Mouse (Mus musculus): Measurements from ENCODE around the gene Sfmbt2. TPM values are rescaled to one million over a fixed set of nuclear protein-coding genes. Genes with fewer than 3 reads are reported as not detected.

The Sfmbt2 gene
- total and polyA plus RNA-seq, 3 experiments: 25.0 to 79.8 (median 26.8) TPM

DNA sequence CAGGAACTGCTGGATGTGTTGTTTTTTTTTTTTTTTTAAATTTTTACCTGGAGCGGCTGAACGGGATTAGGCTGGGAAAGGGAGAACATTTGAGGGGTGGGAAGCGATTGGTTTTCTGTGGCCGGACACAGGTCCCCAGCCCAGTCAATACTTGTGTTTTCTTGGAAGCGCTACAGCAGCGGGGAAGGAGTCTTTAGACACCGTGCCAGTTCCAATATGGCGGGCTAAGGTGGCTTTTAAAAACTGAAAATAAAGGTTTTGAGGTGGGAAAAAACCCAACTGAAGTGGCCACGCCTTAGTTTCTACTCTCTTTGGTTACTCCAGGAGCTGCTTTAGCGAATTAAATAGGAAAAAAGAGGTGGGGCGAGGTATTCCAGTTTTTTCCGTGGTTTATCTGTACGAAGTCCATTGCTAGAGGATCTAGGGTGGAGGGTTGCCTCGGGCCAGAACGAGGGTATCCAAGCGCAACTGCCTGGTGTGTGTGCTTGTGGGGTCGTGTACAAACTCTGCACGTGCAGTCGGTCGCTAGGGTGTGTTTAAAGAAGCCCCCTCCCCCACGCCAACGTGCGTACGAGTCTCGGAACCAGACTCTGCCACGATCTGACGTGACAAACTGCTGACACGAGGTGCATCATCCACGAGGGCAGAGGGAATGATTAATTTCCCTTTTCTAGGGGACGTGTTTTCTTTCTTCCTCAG, 3.3 kb downstream of the Sfmbt2 start:
- TF ChIP-seq CTCF (IDR thresholded peaks at IDR 0.05; ENCODE audit: low read depth, low read length) (no peak), POLR2AphosphoS5 (IDR thresholded peaks at IDR 0.05; ENCODE audit: insufficient replicate concordance, low read depth, low read length) (no peak), GATA2 (IDR thresholded peaks at IDR 0.05; ENCODE audit: borderline replicate concordance, low read depth, low read length) (no peak), GATA1 (IDR thresholded peaks at IDR 0.05; ENCODE audit: borderline replicate concordance, low read length) (no peak), TAL1 (conservative IDR thresholded peaks at IDR 0.05; ENCODE audit: low read depth, low read length) (no peak)
- H3K4me3 ChIP-seq (ENCODE audit: low read depth, low read length): peak overlapping the region; percentile 78
- H3K9me3 ChIP-seq (replicated peaks): no peaks in the 10 kb centered on the region
- DNase-seq (ENCODE audit: low spot score) (peak; percentile 21), ATAC-seq (ENCODE audit: extremely low read depth, insufficient number of reproducible peaks, low FRiP score, poor library complexity, severe bottlenecking) (peak; percentile 36)
- peaks cover 53% of the 10 kb centered on the region for H3K4me1 ChIP-seq (ENCODE audit: insufficient read depth, low read depth, low read length)
- peaks cover 30% of the 10 kb centered on the region for H3K27me3 ChIP-seq (ENCODE audit: insufficient read depth, low read length)
- H3K36me3 ChIP-seq (replicated peaks): peaks cover 17% of the 10 kb centered on the region

DNA sequence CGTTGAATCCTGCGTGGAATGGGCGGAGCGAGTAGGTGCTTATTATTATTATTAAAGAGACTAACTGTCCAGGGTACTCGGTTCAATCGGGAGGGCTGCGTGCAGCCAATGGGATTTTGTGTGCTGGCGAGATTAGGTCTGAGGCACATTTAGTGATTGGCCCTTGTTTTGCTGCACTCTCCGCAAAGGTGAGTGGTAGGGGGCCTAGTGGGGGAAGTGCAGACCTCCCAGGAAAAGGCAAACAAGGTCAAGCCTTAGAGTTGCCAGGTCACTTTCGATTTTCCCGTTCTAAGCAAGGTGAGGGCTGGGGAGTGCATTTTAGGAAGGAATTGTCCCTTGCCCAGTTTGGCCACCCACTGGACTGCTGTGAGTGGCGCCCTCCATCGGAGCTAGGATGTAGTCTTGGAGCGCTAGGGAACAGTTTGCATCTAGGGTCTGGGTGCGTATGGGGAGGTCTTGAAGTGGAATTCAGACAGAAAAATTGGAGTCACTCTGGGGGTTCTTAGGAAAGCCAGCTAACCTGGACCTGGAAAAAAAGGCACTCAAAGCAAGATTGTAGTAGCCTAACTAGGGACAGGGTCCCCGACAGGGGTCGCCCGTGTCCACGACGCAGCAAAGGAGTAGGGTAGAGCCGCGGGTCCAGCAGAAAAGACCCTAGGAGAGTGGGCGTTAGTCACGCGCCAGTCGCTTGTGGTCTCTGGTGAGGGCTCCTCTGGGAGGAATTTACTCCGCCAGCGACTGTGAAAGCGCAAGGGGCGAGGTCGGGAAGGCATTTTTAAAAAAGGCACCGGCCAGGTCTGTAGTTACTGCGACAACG, 4.1 kb downstream of the Sfmbt2 start:
- TF ChIP-seq GATA1 (IDR thresholded peaks at IDR 0.05; ENCODE audit: borderline replicate concordance, low read length) (no peak), CTCF (IDR thresholded peaks at IDR 0.05; ENCODE audit: low read depth, low read length) (0 out of 2 replicates have a peak, but pooled peaks have one; percentile 28)
- Histone ChIP-seq H3K4me3 (ENCODE audit: low read depth, low read length) (peak overlapping the region; percentile 78), H3K36me3 (replicated peaks) (peaks cover 17% of the 10 kb centered on the region), H3K9me3 (replicated peaks) (no peaks in the 10 kb centered on the region), H3K27me3 (ENCODE audit: insufficient read depth, low read length) (peaks cover 26% of the 10 kb centered on the region), H3K4me1 (ENCODE audit: insufficient read depth, low read depth, low read length) (peaks cover 59% of the 10 kb centered on the region)
- DNase-seq (ENCODE audit: low spot score): peak; percentile 46
- peak; percentile 29 for ATAC-seq (ENCODE audit: extremely low read depth, insufficient number of reproducible peaks, low FRiP score, poor library complexity, severe bottlenecking)

DNA sequence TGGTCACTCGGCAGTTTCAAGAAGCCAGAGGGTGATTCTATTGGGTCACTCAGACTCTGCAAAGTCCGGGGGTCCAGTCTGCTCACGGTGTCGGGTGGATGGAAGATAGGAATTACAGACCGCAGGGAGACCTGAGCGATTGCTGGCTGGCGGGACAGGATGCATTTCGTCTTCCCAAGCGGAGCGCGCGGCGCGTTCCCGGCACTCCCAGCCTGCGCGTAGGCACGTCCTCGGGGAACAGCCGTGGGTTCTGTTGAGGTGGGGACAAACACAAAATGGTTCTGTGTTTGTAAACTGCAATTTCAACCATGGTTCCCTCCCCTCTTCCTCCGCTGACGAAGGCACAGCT, 4.7 kb downstream of the Sfmbt2 start:
- peak overlapping the region; percentile 78 for H3K4me3 ChIP-seq (ENCODE audit: low read depth, low read length)
- ATAC-seq (ENCODE audit: extremely low read depth, insufficient number of reproducible peaks, low FRiP score, poor library complexity, severe bottlenecking): no peak
- no peak for DNase-seq (ENCODE audit: low spot score)

DNA sequence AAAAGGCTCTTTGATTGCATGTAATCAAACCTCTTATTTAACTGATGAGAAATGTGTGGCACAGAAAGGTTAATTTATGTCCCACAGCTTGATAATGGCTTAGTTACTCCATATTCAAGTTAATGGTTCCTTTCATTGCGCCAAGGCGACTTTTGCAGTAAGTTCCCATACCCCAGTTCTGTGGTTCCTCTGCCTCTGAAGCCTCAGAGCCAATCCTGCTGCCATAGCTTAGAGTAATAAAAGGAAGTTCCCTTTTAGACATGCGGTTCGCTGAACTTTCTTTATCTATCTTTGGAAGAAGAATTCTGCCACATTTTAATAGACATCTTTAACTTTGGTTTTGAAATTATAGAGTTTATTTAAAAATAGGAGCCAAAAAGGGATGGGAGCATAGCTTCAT, 19.7 kb downstream of the Sfmbt2 start:
- peaks cover 67% of the 10 kb centered on the region for H3K36me3 ChIP-seq (replicated peaks)
- no peak for ATAC-seq (ENCODE audit: extremely low read depth, insufficient number of reproducible peaks, low FRiP score, poor library complexity, severe bottlenecking)
- TF ChIP-seq TAL1 (conservative IDR thresholded peaks at IDR 0.05; ENCODE audit: low read depth, low read length): no peak
- TF ChIP-seq CTCF (IDR thresholded peaks at IDR 0.05; ENCODE audit: low read depth, low read length): no peak
- TF ChIP-seq GATA2 (IDR thresholded peaks at IDR 0.05; ENCODE audit: borderline replicate concordance, low read depth, low read length): no peak
- no peak for TF ChIP-seq GATA1 (IDR thresholded peaks at IDR 0.05; ENCODE audit: borderline replicate concordance, low read length)
- no peak for TF ChIP-seq POLR2AphosphoS5 (IDR thresholded peaks at IDR 0.05; ENCODE audit: insufficient replicate concordance, low read depth, low read length)
- no peak overlapping the region for H3K4me3 ChIP-seq (ENCODE audit: low read depth, low read length)
- DNase-seq (ENCODE audit: low spot score): no peak
- no peaks in the 10 kb centered on the region for H3K27me3 ChIP-seq (ENCODE audit: insufficient read depth, low read length)
- H3K9me3 ChIP-seq (replicated peaks): no peaks in the 10 kb centered on the region
- H3K4me1 ChIP-seq (ENCODE audit: insufficient read depth, low read depth, low read length): peaks cover 6% of the 10 kb centered on the region; the same call in 1 of the 2 replicates

More for the DNA sequence above, 4.7 kb downstream of the Sfmbt2 start:
- H3K36me3 ChIP-seq (replicated peaks): peaks cover 17% of the 10 kb centered on the region
- H3K27me3 ChIP-seq (ENCODE audit: insufficient read depth, low read length): peaks cover 20% of the 10 kb centered on the region
- no peaks in the 10 kb centered on the region for H3K9me3 ChIP-seq (replicated peaks)
- TF ChIP-seq GATA1 (IDR thresholded peaks at IDR 0.05; ENCODE audit: borderline replicate concordance, low read length) (no peak), CTCF (IDR thresholded peaks at IDR 0.05; ENCODE audit: low read depth, low read length) (no peak), TAL1 (conservative IDR thresholded peaks at IDR 0.05; ENCODE audit: low read depth, low read length) (no peak), POLR2AphosphoS5 (IDR thresholded peaks at IDR 0.05; ENCODE audit: insufficient replicate concordance, low read depth, low read length) (no peak), GATA2 (IDR thresholded peaks at IDR 0.05; ENCODE audit: borderline replicate concordance, low read depth, low read length) (no peak)
- H3K4me1 ChIP-seq (ENCODE audit: insufficient read depth, low read depth, low read length): peaks cover 58% of the 10 kb centered on the region

DNA sequence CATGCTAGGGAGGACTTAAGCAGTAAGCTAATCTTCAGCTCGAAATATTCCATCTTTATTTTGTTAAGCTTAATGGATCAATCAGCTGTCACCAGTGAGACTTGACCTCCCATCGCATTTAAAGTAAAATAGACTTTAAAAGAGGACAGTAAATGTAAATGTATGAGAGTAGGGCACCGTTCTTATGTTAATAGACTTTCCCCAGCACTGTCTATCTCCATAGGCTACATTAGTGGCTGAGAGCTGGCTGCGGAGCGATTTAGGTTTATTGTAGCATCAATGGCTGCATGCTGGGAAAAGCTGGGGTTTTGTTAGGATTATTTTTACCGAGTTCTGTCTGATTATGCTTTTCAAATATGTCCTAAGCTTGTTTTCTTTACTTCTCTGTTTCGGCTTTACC, 20.5 kb downstream of the Sfmbt2 start:
- Histone ChIP-seq H3K27me3 (ENCODE audit: insufficient read depth, low read length) (no peaks in the 10 kb centered on the region), H3K4me1 (ENCODE audit: insufficient read depth, low read depth, low read length) (peaks cover 6% of the 10 kb centered on the region; the same call in 1 of the 2 replicates), H3K9me3 (replicated peaks) (no peaks in the 10 kb centered on the region), H3K4me3 (ENCODE audit: low read depth, low read length) (no peak overlapping the region), H3K36me3 (replicated peaks) (peaks cover 69% of the 10 kb centered on the region)
- ATAC-seq (ENCODE audit: extremely low read depth, insufficient number of reproducible peaks, low FRiP score, poor library complexity, severe bottlenecking) (no peak), DNase-seq (ENCODE audit: low spot score) (no peak)
- no peak for TF ChIP-seq GATA2 (IDR thresholded peaks at IDR 0.05; ENCODE audit: borderline replicate concordance, low read depth, low read length)
- TF ChIP-seq GATA1 (IDR thresholded peaks at IDR 0.05; ENCODE audit: borderline replicate concordance, low read length): no peak
- TF ChIP-seq POLR2AphosphoS5 (IDR thresholded peaks at IDR 0.05; ENCODE audit: insufficient replicate concordance, low read depth, low read length): no peak
- TF ChIP-seq CTCF (IDR thresholded peaks at IDR 0.05; ENCODE audit: low read depth, low read length): no peak
- no peak for TF ChIP-seq TAL1 (conservative IDR thresholded peaks at IDR 0.05; ENCODE audit: low read depth, low read length)

DNA sequence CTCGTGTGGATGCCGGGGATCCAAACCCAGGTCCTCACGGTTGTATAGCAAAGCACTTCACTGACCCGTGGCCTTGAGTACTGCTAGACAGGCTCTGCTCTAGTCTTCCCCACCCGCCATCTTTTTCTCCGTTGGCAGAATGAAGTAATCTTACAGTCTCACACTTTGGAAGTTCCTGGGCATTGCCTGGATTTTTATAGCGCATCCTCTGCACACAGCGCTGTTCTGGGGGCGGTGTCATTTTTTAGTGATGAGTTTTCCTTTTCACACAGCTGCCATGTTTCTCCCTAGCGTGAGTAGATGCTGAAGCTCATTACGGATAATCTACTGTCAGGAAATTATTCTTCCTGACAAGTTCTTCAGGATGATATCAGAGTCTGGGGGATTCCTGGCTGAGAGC, 24.8 kb downstream of the Sfmbt2 start:
- DNase-seq (ENCODE audit: low spot score) (no peak), ATAC-seq (ENCODE audit: extremely low read depth, insufficient number of reproducible peaks, low FRiP score, poor library complexity, severe bottlenecking) (no peak)
- no peaks in the 10 kb centered on the region for H3K9me3 ChIP-seq (replicated peaks)
- no peaks in the 10 kb centered on the region for H3K27me3 ChIP-seq (ENCODE audit: insufficient read depth, low read length)
- peaks cover 6% of the 10 kb centered on the region; the same call in 1 of the 2 replicates for H3K4me1 ChIP-seq (ENCODE audit: insufficient read depth, low read depth, low read length)
- H3K36me3 ChIP-seq (replicated peaks): peaks cover 72% of the 10 kb centered on the region
- no peak for TF ChIP-seq GATA2 (IDR thresholded peaks at IDR 0.05; ENCODE audit: borderline replicate concordance, low read depth, low read length)
- no peak for TF ChIP-seq CTCF (IDR thresholded peaks at IDR 0.05; ENCODE audit: low read depth, low read length)
- no peak for TF ChIP-seq GATA1 (IDR thresholded peaks at IDR 0.05; ENCODE audit: borderline replicate concordance, low read length)
- no peak for TF ChIP-seq TAL1 (conservative IDR thresholded peaks at IDR 0.05; ENCODE audit: low read depth, low read length)
- TF ChIP-seq POLR2AphosphoS5 (IDR thresholded peaks at IDR 0.05; ENCODE audit: insufficient replicate concordance, low read depth, low read length): no peak
- no peak overlapping the region for H3K4me3 ChIP-seq (ENCODE audit: low read depth, low read length)

Data from G1E (cell line).